ENCODE assay signal across 9 mouse cellular contexts in the genomic region with DNA sequence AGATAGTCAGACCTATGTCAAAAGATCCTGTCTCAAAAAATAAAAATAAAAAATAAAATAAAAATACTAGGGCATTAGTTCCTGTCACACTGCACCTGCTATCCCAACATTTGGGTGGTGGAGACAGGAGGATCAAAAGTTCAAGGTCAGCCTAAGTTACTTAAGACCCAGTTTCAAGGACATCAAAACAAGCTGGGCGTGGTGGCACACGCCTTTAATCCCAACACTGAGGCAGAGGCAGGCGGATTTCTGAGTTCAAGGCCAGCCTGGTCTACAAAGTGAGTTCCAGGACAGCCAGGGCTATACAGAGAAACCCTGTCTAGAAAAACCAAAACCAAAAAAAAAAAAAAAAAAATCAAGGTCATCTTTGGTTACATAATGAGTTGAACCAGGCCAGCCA. TPM values are rescaled to one million over a fixed set of nuclear protein-coding genes. Genes with fewer than 3 reads are reported as not detected.
DNase-seq lines count a peak whose midpoint lies in the region; ATAC-seq and TF ChIP-seq lines count a peak whose summit lies in the region.
"Not testable (repeated sequence)": the region's sequence is repeated elsewhere in the genome, so short reads cannot be mapped to it uniquely, and the experiment has no call there.
"Had no signal": no experiment of that assay in that cellular context is flagged by ENCODE, and none has a peak within 500 bp of the region (broad histone marks: within the 10 kb centered on the region; RNA-seq: fewer than 3 reads in every experiment).

No protein-coding gene starts in this region.

- DNase-seq in embryonic facial prominence, embryonic 10.5 days (ENCODE audit: low spot score); midbrain, postnatal 0 days (ENCODE audit: low spot score): not testable (repeated sequence)

- WGBS in embryonic facial prominence, embryonic 10.5 days, result 89% methylated on average over 3 of the region's 3 CpGs
- WGBS in forebrain, embryonic 12.5 days, result 95% methylated on average over 3 of the region's 3 CpGs
- 80% methylated on average over 3 of the region's 3 CpGs for WGBS in heart, embryonic 14.5 days
- WGBS in hindbrain, embryonic 15.5 days, result 87% methylated on average over 3 of the region's 3 CpGs
- WGBS in kidney, embryonic 16.5 days, result 92% methylated on average over 3 of the region's 3 CpGs
- WGBS in lung, embryonic 16.5 days, result 93% methylated on average over 3 of the region's 3 CpGs
- WGBS in midbrain, postnatal 0 days, result 95% methylated on average over 3 of the region's 3 CpGs

- not testable (repeated sequence) for H3K27me3 ChIP-seq in ES-Bruce4 (ENCODE audit: control insufficient read depth, insufficient read depth, low read length, poor library complexity, severe bottlenecking); embryonic facial prominence, embryonic 10.5 days (replicated peaks; ENCODE audit: low read depth, poor library complexity, severe bottlenecking); forebrain, embryonic 12.5 days; heart, embryonic 14.5 days (ENCODE audit: control insufficient read depth, insufficient read depth, low read length); hindbrain, embryonic 15.5 days; kidney, embryonic 16.5 days (ENCODE audit: insufficient read depth, low read length); lung, embryonic 16.5 days (ENCODE audit: control insufficient read depth, insufficient read depth, low read depth, low read length); midbrain, postnatal 0 days (ENCODE audit: insufficient read depth, low read length)

- not testable (repeated sequence) for TF ChIP-seq POLR2A in ES-Bruce4 (IDR thresholded peaks at IDR 0.05; ENCODE audit: insufficient read depth, low read length)

- peak overlapping the region; percentile 70 for H3K27ac ChIP-seq in ES-Bruce4 (ENCODE audit: insufficient read depth, low read length)
- H3K27ac ChIP-seq in embryonic facial prominence, embryonic 10.5 days (replicated peaks), result peak overlapping the region; percentile 92
- peak overlapping the region; percentile 90 for H3K27ac ChIP-seq in forebrain, embryonic 12.5 days
- H3K27ac ChIP-seq in heart, embryonic 14.5 days (replicated peaks in 1 of 2; ENCODE audit: control insufficient read depth in 1 of 2, insufficient read depth in 1 of 2, low read depth in 2 of 2, low read length in 2 of 2), result not testable (repeated sequence)
- H3K27ac ChIP-seq in hindbrain, embryonic 15.5 days (replicated peaks), result peak overlapping the region; percentile 52
- peak overlapping the region; percentile 47; the same call in 1 of the 2 replicates for H3K27ac ChIP-seq in kidney, embryonic 16.5 days (ENCODE audit: low read length)
- H3K27ac ChIP-seq in lung, embryonic 16.5 days (ENCODE audit: low read length), result peak overlapping the region; percentile 17; the same call in 1 of the 2 replicates
- H3K27ac ChIP-seq in midbrain, postnatal 0 days (ENCODE audit: low read depth, low read length), result peak overlapping the region; percentile 70; the same call in 1 of the 2 replicates

- not testable (repeated sequence) for H3K36me3 ChIP-seq in ES-Bruce4 (ENCODE audit: control insufficient read depth, insufficient read depth, low read length, poor library complexity, severe bottlenecking); embryonic facial prominence, embryonic 10.5 days (replicated peaks); forebrain, embryonic 12.5 days (replicated peaks); heart, embryonic 14.5 days (ENCODE audit: control insufficient read depth, insufficient read depth, low read length); hindbrain, embryonic 15.5 days; kidney, embryonic 16.5 days (ENCODE audit: insufficient read depth, low read length); lung, embryonic 16.5 days (ENCODE audit: control insufficient read depth, insufficient read depth, low read length); midbrain, postnatal 0 days (ENCODE audit: insufficient read depth, low read length)

- H3K4me3 ChIP-seq in ES-Bruce4 (ENCODE audit: low read depth, low read length); embryonic facial prominence, embryonic 10.5 days; forebrain, embryonic 12.5 days (replicated peaks); heart, embryonic 14.5 days (ENCODE audit: control insufficient read depth in 1 of 2, insufficient read depth in 1 of 2, low read depth in 1 of 2, low read length in 2 of 2); hindbrain, embryonic 15.5 days; kidney, embryonic 16.5 days (ENCODE audit: low read length); lung, embryonic 16.5 days (ENCODE audit: low read length); midbrain, postnatal 0 days (ENCODE audit: low read depth, low read length): not testable (repeated sequence)

- H3K4me2 ChIP-seq in forebrain, embryonic 12.5 days; hindbrain, embryonic 15.5 days; kidney, embryonic 16.5 days (replicated peaks; ENCODE audit: low read depth, low read length); lung, embryonic 16.5 days (ENCODE audit: low read depth, low read length); midbrain, postnatal 0 days (ENCODE audit: low read depth, low read length, poor library complexity, severe bottlenecking): not testable (repeated sequence)
- H3K4me2 ChIP-seq in heart, embryonic 14.5 days (ENCODE audit: low read length), result peak overlapping the region; percentile 60; the same call in 1 of the 2 replicates

- ATAC-seq in forebrain, embryonic 12.5 days (ENCODE audit: low FRiP score); heart, embryonic 14.5 days (ENCODE audit: insufficient number of reproducible peaks, insufficient read depth, low FRiP score, low read depth); hindbrain, embryonic 15.5 days (ENCODE audit: low FRiP score, low read depth); kidney, embryonic 16.5 days (ENCODE audit: low FRiP score, low TSS enrichment); lung, embryonic 16.5 days (ENCODE audit: low read depth); midbrain, postnatal 0 days (ENCODE audit: low FRiP score): not testable (repeated sequence)

- not testable (repeated sequence) for H3K4me1 ChIP-seq in ES-Bruce4 (ENCODE audit: control insufficient read depth, insufficient read depth, low read length); heart, embryonic 14.5 days (ENCODE audit: control insufficient read depth in 2 of 2, insufficient read depth in 2 of 2, low read length in 2 of 2); lung, embryonic 16.5 days (replicated peaks; ENCODE audit: control insufficient read depth, insufficient read depth, low read length); midbrain, postnatal 0 days (ENCODE audit: insufficient read depth, low read length)
- H3K4me1 ChIP-seq in embryonic facial prominence, embryonic 10.5 days, result peaks cover 17% of the 10 kb centered on the region
- peaks cover 22% of the 10 kb centered on the region for H3K4me1 ChIP-seq in forebrain, embryonic 12.5 days
- peaks cover 13% of the 10 kb centered on the region for H3K4me1 ChIP-seq in hindbrain, embryonic 15.5 days (replicated peaks)
- peaks cover 13% of the 10 kb centered on the region for H3K4me1 ChIP-seq in kidney, embryonic 16.5 days (ENCODE audit: insufficient read depth, low read length)

- TF ChIP-seq EP300 in ES-Bruce4 (IDR thresholded peaks at IDR 0.05; ENCODE audit: insufficient read depth, low read depth, low read length), result peak; percentile 68; the same call in 1 of the 2 replicates

- TF ChIP-seq CTCF in ES-Bruce4 (IDR thresholded peaks at IDR 0.05; ENCODE audit: low read depth, low read length); midbrain, postnatal 0 days (IDR thresholded peaks at IDR 0.05): not testable (repeated sequence)

- H3K9ac ChIP-seq in ES-Bruce4 (ENCODE audit: low read depth, poor library complexity, severe bottlenecking); forebrain, embryonic 12.5 days; hindbrain, embryonic 15.5 days; lung, embryonic 16.5 days (ENCODE audit: low read length); midbrain, postnatal 0 days (replicated peaks; ENCODE audit: low read length, poor library complexity, severe bottlenecking): not testable (repeated sequence)
- H3K9ac ChIP-seq in heart, embryonic 14.5 days (ENCODE audit: low read length), result peak overlapping the region; percentile 68
- peak overlapping the region; percentile 50; the same call in 1 of the 2 replicates for H3K9ac ChIP-seq in kidney, embryonic 16.5 days (replicated peaks; ENCODE audit: low read length)

- H3K9me3 ChIP-seq in ES-Bruce4 (replicated peaks; ENCODE audit: control insufficient read depth, insufficient read depth, low read length, poor library complexity, severe bottlenecking); embryonic facial prominence, embryonic 10.5 days; forebrain, embryonic 12.5 days; heart, embryonic 14.5 days (ENCODE audit: control insufficient read depth, low read length); hindbrain, embryonic 15.5 days; kidney, embryonic 16.5 days (ENCODE audit: low read length); lung, embryonic 16.5 days (ENCODE audit: control insufficient read depth, low read length); midbrain, postnatal 0 days (ENCODE audit: low read length): not testable (repeated sequence)

RNA-seq across cellular contexts. Expression of a gene that starts 16.9 kb away (rescaled TPM):
- polyA plus RNA-seq in ES-Bruce4 (2011; ENCODE audit: insufficient read depth, insufficient read length, low read depth, missing spikeins), result 9.2 and 10.0 TPM in 2 replicates
- polyA plus RNA-seq in embryonic facial prominence, embryonic 10.5 days (2016; fragmentation: Nextera tagmentation; extraction: Ambion mirVana), result 6.7 and 7.8 TPM in 2 replicates
- 10.9 and 11.1 TPM in 2 replicates for polyA plus RNA-seq in forebrain, embryonic 12.5 days (2016; fragmentation: Nextera tagmentation; extraction: Ambion mirVana)
- 5.6 and 6.8 TPM in 2 replicates for polyA plus RNA-seq in heart, embryonic 14.5 days (2014; fragmentation: Nextera tagmentation; extraction: Ambion mirVana)
- 12.1 and 14.7 TPM in 2 replicates for polyA plus RNA-seq in hindbrain, embryonic 15.5 days (2015; fragmentation: Nextera tagmentation; extraction: Ambion mirVana)
- 23.9 and 25.2 TPM in 2 replicates for polyA plus RNA-seq in kidney, embryonic 16.5 days (2015; fragmentation: Nextera tagmentation; extraction: Ambion mirVana)
- 7.0 and 7.1 TPM in 2 replicates for polyA plus RNA-seq in lung, embryonic 16.5 days (2015; fragmentation: Nextera tagmentation; extraction: Ambion mirVana)
- 8.1 and 11.6 TPM in 2 replicates for total RNA-seq in midbrain, postnatal 0 days (2014; rRNA removed)
- polyA plus RNA-seq in midbrain, postnatal 0 days (2015; fragmentation: Nextera tagmentation; extraction: Ambion mirVana), result 12.0 and 12.3 TPM in 2 replicates
- polyA plus RNA-seq: CD4-positive, CD25-positive, alpha-beta regulatory T cell, adult 4 months had no signal

RNA-seq across cellular contexts. Expression of a gene that starts 45.4 kb away (rescaled TPM):
- 257 and 282 TPM in 2 replicates for polyA plus RNA-seq in ES-Bruce4 (2011; ENCODE audit: insufficient read depth, insufficient read length, low read depth, missing spikeins)
- polyA plus RNA-seq in embryonic facial prominence, embryonic 10.5 days (2016; fragmentation: Nextera tagmentation; extraction: Ambion mirVana), result 43.2 and 44.3 TPM in 2 replicates
- polyA plus RNA-seq in forebrain, embryonic 12.5 days (2016; fragmentation: Nextera tagmentation; extraction: Ambion mirVana), result 51.1 and 58.9 TPM in 2 replicates
- 17.9 and 18.8 TPM in 2 replicates for polyA plus RNA-seq in heart, embryonic 14.5 days (2014; fragmentation: Nextera tagmentation; extraction: Ambion mirVana)
- polyA plus RNA-seq in hindbrain, embryonic 15.5 days (2015; fragmentation: Nextera tagmentation; extraction: Ambion mirVana), result 23.5 and 32.2 TPM in 2 replicates
- 23.2 and 30.0 TPM in 2 replicates for polyA plus RNA-seq in kidney, embryonic 16.5 days (2015; fragmentation: Nextera tagmentation; extraction: Ambion mirVana)
- 24.5 and 26.3 TPM in 2 replicates for polyA plus RNA-seq in lung, embryonic 16.5 days (2015; fragmentation: Nextera tagmentation; extraction: Ambion mirVana)
- total RNA-seq in midbrain, postnatal 0 days (2014; rRNA removed), result 53.7 and 134 TPM in 2 replicates
- 20.3 and 30.0 TPM in 2 replicates for polyA plus RNA-seq in midbrain, postnatal 0 days (2015; fragmentation: Nextera tagmentation; extraction: Ambion mirVana)
